Mouse (Mus musculus): ENCODE results near the gene Pdzd2.

- TF ChIP-seq CTCF (IDR thresholded peaks at IDR 0.05; ENCODE audit: extremely low read depth, insufficient read depth, low read length) (no peak), POLR2A (IDR thresholded peaks at IDR 0.05; ENCODE audit: extremely low read depth, insufficient read depth, low read length) (no peak)
Observed at GRCm38 (mm10) chr15:12367306-12368080, 372.2 kb downstream of the Pdzd2 start.
